Mouse (Mus musculus): ENCODE results near the gene Fmo5. TPM values are rescaled to one million over a fixed set of nuclear protein-coding genes. Genes with fewer than 3 reads are reported as not detected.
A peak's percentile ranks its signal among the peaks of the same experiment; 100 is the strongest.

The Fmo5 gene
- total RNA-seq (2021), result 1 to 10 TPM; 3.8 to 4.1 TPM
- long read RNA-seq, experiment 1, partial matches to known transcripts, result 0 of 4 reads
- long read RNA-seq, experiment 1, other reads (novel, unspliced or antisense), result 4 of 4 reads
- long read RNA-seq, experiment 2, full-length matches to known transcripts, result 3 of 9 reads
- long read RNA-seq, experiment 2, partial matches to known transcripts, result 1 of 9 reads
- long read RNA-seq, experiment 2, other reads (novel, unspliced or antisense), result 5 of 9 reads

DNA sequence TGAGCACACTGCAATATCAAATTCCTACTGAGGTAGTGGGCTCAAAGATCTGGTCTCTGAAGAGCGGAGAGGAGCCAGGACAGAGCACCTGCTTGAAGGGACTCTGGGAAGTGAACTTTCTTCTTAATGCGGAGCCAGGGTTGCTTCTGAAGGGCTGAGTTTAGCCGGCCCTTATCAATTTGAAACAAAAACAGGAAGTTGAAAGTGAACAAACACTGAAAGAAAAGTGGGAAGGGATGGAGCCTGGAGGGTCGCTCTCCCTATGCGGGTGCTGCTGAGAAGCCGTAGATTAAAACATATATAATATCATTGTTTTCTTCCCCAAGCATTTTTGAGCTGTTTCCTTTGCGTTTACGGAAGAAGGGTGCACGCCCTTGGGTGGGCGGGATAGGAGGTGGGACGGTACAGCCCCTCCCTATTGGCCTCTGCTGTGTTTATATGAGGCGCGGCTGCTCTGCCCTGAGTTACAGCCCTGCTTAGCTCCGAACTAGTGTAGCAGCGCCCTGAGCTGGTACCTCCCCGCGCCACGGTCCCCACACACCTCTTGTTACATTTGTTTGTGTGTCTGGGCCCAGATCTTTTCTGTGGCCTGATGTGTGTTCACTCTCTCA, at the start of gene Fmo5:
Gene Fmo5 (plus strand): TSS at position 414 of the 611 bp plus-strand sequence.
- DNase-seq, result peak; percentile 71
- intact Hi-C loops (cut with DNase I; ENCODE audit: low total_unique reads), result no loop called here

DNA sequence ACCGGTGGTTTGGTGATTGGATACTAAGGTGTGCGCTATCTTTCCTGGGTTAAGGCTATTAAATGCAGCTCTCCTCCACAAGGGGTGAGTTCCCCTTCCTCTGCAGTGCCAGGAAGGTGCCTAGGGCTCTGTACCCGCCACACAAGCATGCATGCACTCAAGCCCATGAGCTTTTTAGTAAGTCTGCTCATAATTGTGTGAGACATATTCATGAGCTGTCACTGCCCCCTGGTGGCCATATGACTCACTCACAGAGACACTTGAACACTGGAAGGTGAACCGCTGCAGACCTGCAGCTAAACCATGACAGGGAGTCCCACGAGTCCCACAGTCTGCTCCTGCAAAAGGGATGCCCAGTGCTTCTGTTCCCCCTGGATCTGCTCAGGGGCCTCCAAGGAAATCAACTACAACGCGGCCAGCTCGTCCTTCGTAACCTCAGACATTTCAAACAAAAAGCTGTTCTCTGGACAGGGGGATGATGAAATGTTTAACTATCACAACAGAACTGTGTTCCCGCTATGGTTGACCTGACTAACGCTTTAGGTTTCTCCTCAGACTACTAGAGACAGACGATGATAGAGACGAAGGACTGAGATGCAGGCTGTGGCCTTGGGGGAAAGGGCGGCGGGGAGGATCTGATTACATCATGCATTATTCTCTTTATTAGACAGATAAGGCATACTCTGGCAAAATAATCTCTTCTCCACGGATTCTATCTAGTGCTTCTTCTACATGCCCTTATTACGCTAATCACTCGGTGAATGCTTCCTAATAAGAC, 43.0 kb upstream of the Fmo5 start:
- intact Hi-C loops (cut with DNase I; ENCODE audit: low total_unique reads), result loop anchor here (5.0 kb wide), 1 partner anchor 648 kb away; no protein-coding TSS in a partner anchor
- DNase-seq, result peak; percentile 62

DNA sequence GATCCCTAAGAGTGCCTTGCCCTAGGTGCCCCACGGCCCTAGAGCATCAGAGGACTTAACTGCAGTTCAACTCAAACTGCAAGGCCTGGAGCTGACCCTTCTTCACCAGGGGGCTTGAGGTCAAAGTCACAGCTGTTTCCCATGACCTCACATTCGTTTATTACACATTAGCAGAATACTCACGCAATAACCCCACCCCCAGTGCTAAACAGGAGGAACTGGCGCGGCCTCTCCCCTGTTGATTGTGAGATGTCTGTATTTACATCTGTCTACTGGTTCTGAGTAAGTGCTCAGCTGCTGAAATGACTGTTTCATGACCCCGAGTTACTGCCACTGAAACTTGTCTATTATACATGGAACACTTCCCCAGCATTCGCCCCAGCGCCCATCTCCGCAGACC, 40.9 kb upstream of the Fmo5 start:
- intact Hi-C loops (cut with DNase I; ENCODE audit: low total_unique reads), result loop anchor here (5.0 kb wide), 1 partner anchor 650 kb away; no protein-coding TSS in a partner anchor
- DNase-seq, result no peak

DNA sequence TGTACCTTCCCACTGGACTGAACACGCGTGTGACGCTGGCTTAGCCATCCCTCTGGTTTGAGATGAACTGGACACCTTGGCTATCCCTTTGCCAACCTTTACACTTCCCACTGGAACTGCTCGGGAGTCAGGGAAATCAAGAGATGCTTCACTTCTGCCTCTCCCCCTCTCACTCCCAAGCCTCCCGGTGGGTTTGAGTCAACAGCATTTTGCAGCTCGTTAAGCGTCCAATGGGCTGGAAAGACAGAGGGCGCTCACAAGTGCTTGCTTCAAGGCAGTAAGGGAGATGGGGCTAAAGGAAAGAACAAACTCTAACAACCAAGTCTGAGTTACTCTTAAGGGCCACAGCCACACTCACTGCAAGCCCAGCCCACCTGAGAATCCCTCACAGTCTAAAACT, 37.9 kb upstream of the Fmo5 start:
- no peak for DNase-seq
- intact Hi-C loops (cut with DNase I; ENCODE audit: low total_unique reads), result no loop called here

DNA sequence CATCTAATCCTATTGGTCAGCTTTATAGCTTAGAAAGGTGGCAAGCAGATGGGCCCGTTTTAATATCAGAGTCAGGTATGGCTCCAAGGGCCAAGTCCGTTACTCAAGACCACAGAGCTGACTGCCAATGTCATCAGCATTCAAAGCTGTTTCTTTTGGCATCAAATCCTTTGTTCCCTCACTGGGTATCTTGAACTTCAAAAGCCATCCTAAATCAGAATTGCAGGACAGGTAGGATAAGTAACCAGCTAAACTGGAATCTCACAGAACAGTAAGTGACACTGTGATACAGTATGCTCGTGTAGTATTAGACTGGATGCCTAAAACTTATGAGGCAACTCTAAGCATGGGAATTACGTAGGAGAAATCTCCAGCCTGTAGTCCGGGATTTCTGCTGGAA, 35.5 kb upstream of the Fmo5 start:
- intact Hi-C loops (cut with DNase I; ENCODE audit: low total_unique reads), result no loop called here
- DNase-seq, result no peak

DNA sequence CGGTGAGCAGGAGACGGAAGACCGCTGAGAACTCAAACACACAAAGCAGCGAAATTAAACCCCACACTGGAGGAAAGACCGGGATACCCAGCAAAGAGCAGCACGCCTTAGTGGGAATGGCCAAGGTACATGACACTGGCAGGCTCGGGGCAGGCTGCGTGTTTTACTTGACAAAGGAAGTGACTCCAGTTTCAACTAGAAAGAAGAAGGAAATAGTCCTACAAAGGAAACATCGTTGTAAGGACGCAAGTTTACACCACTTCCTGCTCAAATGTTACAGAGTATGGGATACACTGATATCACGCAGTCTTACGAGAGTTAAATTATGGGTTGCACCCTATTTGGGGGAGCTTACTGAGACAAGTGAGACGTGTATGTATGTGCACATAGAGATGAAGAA, 34.5 kb upstream of the Fmo5 start:
- no peak for DNase-seq

DNA sequence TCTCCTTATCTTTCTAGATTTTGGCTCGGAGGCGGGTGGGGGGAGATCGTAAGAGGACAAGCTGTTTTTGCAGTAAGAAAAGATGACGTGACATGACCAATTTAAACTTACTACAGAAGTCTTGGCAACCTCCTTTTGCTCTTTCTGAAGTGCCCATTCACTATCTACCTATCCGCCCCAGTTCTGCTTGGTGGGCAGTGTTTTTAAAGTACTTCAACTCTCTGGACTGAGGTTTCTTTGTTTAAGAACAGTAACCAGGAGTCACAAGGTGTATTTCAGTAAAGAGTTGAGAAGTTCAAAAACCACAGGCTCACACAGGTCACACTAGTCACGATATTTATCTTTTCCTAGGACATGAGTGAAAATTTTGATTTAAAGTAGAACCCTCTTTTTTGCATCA, 33.5 kb upstream of the Fmo5 start:
- DNase-seq, result no peak
- intact Hi-C loops (cut with DNase I; ENCODE audit: low total_unique reads), result no loop called here

More for the DNA sequence above, 34.5 kb upstream of the Fmo5 start:
- intact Hi-C loops (cut with DNase I; ENCODE audit: low total_unique reads), result no loop called here

DNA sequence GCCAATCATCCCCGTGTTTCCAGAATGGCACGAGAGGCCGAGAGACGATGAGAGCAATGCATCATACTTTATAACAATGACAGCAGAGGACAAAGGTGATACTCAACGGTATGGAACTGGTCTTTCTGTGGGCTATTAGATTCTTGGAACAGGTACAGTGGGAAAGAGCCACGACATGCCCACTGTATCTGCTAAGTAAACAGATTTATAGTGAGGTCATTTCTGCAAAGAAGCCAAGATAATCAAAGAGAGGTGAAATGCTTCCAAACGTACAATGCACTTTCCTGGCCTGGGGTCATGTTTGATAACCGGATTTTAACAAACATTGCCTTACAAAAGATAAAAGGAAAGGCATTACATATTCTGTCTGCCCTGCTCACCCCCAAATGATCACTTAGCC, 31.8 kb upstream of the Fmo5 start:
- intact Hi-C loops (cut with DNase I; ENCODE audit: low total_unique reads), result no loop called here
- no peak for DNase-seq

DNA sequence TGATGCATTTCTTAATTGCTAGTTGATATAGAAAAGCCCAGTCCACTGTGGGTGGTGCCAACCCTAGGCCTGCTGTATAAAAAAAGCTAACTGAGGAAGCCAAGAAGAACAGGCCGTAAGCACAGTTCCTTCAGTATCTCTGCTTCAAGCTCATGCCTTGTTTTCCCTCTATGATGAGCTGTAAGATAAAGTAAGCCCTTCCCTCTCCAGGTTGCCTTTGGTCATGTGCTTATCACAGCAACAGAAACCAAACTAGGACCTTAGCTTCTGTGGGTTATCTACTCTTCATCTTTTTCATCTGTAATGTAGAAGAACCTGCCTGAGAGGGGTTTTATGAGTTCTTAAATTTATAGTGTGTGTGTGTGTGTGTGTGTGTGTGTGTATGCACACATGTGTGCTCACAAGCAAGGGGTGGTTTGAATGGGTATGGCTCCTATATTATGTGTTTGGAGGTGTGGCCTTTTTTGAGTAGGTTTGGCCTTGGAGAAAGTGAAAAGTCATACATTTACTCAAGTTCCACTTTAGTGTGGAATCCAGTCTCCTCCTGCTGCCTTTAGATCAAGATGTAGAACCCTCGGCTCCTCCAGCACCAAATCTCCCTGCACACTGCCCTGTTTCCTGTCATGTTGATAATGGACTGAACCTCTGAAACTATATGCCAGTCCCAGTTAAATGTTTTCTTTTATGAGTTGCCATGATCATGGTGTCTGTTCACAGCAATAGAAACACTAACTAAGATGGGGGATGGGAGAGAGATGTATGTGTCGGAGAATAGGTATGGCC, 28.4 kb upstream of the Fmo5 start:
- DNase-seq, result no peak
- intact Hi-C loops (cut with DNase I; ENCODE audit: low total_unique reads), result no loop called here

DNA sequence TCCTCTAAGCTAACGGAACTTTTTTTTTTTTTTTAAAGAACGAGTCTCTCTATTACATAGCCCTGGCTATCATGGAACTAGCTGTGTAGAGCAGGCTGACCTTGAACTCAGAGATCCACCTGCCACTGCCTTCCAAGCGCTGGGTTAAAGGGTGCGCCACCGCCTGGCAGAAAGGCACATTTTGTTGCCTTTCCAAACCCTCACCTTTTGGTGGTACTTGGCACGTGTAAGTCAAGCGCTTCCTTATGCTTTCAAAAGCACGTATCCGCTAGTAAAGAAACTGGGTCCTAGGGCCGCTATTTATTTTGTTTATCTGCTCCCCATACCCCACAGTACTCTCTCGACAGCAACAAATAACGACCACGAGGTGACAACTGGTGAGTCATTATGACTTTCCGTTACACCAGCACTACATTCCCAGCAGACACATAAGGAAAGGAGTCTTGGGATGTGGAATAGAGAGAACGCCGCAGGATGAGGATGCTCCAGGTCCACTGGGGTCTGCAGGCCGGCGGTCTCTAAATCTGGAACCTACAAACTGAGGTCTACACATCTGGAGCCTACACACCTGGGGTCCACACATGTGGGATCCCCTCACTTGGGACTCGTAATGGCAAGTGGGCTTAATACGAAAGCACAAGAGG, 19.3 kb upstream of the Fmo5 start:
- intact Hi-C loops (cut with DNase I; ENCODE audit: low total_unique reads), result no loop called here
- DNase-seq, result no peak

DNA sequence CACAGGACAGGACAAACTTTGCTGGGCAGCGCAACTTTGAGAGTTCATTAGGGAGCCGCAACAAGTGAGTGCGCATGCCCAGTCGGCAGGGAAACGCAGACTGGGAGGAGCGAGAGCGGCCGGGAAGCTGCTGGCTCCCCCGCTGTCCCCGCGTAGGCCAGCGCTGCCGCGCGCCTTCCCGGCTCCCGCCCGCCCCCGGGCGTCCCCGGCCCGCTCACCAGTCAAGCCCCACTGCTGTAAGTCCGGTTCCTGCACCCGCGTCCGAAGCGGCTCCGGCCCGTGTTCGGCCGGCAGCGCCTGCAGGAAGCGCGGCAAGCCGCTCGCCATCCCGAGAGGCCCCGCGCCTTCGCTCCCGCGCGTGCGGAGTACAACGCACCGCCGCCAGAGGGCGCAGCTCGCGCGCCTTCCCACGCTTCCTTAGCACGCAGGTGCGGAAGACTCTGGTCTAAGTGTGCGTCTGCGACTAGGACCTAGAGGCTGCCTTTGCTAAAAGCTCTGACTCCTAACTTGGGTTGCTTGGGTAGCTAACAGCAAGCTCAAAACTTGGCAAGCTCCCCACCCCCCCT, 18.7 kb upstream of the Fmo5 start, which contains the start of gene Chd1l:
Gene Chd1l (minus strand): TSS at position 359 of the 566 bp plus-strand sequence.
- DNase-seq, result peak; percentile 91
- intact Hi-C loops (cut with DNase I; ENCODE audit: low total_unique reads), result no loop called here

DNA sequence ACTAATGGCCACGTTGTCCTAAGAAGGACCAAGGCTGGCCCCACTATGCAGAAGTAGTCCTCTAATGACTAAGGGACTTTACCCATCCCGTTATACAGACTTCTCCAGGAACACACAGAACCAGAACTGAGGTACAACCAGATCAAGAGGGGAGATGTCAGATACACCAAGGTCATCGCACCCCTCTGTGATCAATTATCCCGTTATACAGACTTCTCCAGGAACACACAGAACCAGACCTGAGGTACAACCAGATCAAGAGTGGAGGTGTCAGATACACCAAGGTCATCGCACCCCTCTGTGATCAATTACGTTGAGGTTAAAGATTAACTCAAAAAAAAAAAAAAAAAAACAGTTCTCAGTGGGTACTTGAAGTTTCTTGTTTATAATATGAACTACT, 17.6 kb upstream of the Fmo5 start:
- no peak for DNase-seq
- intact Hi-C loops (cut with DNase I; ENCODE audit: low total_unique reads), result no loop called here

DNA sequence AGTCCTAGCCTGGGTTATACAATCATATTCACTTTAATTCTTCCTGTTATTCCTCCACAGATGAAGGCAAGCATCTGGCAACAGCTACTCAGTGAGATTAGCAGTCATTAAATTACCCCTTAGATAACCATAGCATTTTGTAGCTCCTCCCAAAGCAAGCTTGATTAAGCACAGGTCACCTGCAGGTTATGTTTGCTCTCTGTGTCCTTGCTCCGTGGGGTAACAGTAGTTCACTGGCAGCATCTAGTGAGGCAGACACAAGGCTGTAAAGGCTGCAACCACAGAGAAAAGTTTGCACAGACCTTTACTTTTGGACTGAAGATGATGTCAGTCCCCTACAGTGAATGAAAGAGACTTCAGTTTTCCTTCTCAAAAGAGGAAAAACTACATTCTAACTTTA, 13.4 kb upstream of the Fmo5 start:
- intact Hi-C loops (cut with DNase I; ENCODE audit: low total_unique reads), result no loop called here
- DNase-seq, result no peak

DNA sequence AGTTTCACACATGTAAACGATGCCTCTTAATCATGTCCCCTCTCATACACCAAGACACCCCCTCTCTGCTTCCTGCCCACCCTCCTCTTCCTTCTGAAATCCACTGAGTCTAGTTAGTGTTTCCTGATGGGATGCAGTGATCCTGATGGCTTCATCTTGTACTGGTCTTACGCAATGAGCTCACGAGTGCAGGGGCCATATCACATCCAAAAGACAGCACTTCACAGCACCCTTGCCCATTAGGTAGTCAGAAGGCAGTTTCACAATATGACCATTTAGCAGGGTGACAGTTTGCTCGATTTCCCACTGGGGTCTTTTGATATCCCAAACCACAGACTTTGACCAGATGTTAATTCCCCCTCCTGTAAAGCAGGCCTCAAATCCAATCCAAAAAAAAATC, 12.7 kb upstream of the Fmo5 start:
- intact Hi-C loops (cut with DNase I; ENCODE audit: low total_unique reads), result no loop called here
- DNase-seq, result no peak

DNA sequence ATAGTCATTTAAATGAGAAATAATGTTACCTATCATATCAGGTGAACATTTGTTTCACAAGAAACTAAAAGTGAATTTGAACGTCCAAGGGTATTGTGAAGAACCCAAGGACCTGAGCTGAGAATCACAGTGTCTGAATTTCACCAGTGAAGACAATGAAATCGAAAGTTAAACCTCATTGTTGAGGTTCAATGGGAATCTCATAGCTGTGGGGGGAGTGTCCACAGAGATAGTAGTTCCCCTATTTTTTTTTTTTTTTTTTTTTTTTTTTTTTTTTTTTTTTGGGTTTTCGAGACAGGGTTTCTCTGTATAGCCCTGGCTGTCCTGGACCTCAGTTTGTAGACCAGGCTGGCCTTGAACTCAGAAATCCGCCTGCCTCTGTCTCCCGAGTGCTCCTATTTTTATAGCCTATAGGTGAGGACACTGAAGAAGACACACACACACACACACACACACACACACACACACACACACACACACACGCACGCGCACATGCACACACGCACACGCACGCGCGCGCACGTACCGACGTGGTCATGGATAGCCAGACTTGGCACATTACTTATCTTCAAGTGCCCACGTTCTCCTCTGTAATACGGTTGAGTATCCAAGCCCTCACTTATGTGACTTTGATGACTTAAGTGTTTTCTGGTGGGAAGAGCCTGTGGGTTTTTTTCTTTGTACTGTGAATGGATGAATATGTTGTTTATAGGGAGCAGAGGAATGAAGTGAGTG, 11.3 kb upstream of the Fmo5 start:
- no peak for DNase-seq
- intact Hi-C loops (cut with DNase I; ENCODE audit: low total_unique reads), result no loop called here

DNA sequence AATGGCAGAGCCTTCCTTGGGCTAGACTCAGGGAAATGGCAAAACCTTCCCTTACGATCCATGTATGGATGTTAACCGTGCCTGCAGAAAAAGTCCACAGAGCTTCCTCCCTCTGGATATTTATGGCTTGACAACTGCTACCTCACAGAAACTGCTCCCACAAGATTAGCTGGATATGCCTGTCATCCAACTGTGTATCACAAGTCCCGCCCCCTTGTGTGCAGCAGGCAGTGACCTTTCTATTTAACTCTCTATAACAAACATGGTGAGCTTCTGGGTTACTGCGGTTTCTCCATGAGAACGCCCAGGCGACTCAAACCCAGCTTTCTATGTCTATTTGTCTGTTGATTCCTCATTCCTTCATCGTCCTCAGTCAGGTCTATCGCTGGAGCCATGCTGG, 10.7 kb upstream of the Fmo5 start:
- intact Hi-C loops (cut with DNase I; ENCODE audit: low total_unique reads), result no loop called here
- no peak for DNase-seq

DNA sequence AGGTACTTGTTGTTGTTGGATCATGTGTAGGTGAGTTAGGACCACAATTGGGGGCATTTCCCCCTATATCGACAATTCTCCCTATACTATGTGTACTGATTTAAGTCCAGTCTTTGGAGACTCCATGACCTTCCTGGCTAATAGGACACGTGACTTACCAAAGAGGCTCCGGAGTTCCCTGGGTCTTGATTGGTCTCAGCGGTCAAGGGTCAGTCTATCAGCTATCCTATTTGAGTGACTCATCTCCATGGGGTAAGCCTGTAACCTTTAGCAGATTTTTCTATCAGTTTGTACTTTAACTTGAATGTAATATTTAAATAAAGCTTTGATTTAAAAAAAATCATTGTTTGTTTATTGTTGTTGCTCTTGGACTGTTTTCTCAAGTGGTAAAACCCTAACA, 7.9 kb upstream of the Fmo5 start:
- DNase-seq, result no peak
- intact Hi-C loops (cut with DNase I; ENCODE audit: low total_unique reads), result no loop called here

DNA sequence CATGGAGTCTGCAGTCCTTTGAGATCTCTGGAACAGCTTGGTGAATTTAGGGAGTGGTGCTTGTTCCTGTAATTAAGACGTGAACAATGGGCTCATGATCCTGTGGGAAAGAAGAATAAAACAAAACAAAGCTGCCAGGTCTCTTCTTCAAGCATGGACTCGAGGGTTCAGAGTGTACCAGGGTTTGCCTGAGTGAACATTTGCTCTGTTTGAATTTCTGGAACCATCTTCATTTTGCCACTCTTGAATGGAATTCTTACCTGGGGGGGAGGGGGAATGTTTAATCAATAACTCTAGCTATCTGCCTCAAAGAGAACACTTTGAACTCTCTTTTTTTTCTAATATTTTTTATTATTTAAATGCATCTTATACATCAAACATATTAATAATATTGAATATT, 4.0 kb upstream of the Fmo5 start:
- intact Hi-C loops (cut with DNase I; ENCODE audit: low total_unique reads), result no loop called here
- no peak for DNase-seq

DNA sequence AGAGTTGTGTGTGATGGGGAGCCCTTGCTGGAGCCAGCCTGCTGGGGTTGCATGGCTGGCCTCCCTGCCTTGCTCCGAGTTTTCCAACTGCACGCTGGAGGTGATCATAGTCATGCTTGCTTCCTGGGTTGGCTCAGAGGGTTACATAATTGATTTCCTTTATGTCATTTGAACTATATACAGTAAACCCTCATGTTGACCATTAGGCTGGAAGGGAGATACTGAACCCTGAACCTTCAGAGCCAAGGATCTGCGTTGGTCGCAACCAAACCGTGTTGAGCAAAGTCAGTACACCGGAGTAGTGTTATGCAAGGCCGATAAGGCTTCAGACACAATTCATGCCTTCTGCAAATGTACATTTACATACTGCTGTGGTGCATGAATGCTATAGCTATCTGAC, 711 bp upstream of the Fmo5 start:
- no peak for DNase-seq
- intact Hi-C loops (cut with DNase I; ENCODE audit: low total_unique reads), result no loop called here

All from gastrocnemius, postnatal 14 days (tissue).